Mouse (Mus musculus): ENCODE data around the gene 4930447F04Rik.

The 4930447F04Rik gene

GRCm38 (mm10) chrX:66304124-66304523 is at the start of gene 4930447F04Rik:
4930447F04Rik (minus strand) TSS chrX:66304224.
- 83% methylated on average over 1 of the region's 1 CpGs for WGBS
